Mouse (Mus musculus): ENCODE data around the gene Slc2a12.

GRCm38 (mm10) chr10:22696864-22697263, 52.1 kb downstream of the Slc2a12 start:
- TF ChIP-seq CTCF (IDR thresholded peaks at IDR 0.05; ENCODE audit: low read depth) = no peak
- TF ChIP-seq EP300 (IDR thresholded peaks at IDR 0.05; ENCODE audit: low read depth) = no peak

Measured in heart, postnatal 0 days (tissue).